Comparison of ENCODE assay signal across 27 mouse cellular contexts in the genomic region with DNA sequence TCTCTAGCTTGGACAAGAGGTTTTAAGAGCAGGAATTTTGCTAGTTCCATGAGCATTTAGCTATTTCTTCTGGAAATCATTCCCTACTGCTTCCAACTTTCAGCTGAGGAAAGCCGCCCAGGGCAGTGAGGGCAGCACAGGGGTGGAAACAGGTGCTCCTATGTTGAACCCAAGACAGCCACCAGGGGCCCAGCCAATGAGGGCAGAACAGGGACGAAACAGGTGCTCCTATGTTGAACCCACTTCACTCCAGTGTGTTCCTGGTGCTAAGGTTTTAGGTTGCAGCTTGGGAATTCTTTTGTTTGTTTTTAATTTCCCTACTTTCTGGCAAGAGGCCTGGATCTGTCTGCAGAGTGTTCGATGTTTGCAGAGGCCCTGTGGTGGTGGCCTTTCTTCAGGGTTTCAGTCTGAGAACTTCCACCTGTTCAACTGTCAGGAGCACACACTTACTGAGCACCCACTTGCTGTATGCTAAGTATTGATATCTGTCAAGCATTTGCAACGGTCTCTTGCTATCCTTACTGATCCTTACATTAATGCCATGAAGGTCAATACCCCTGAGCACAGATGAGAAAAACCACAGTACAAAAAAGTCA.
DNase-seq lines count a peak whose midpoint lies in the region; ATAC-seq and TF ChIP-seq lines count a peak whose summit lies in the region.
"Had no signal": no experiment of that assay in that cellular context is flagged by ENCODE, and none has a peak within 500 bp of the region (broad histone marks: within the 10 kb centered on the region; RNA-seq: fewer than 3 reads in every experiment).

No protein-coding gene starts in this region.

- no peaks in the 10 kb centered on the region for H3K27me3 ChIP-seq in kidney, embryonic 14.5 days (ENCODE audit: control insufficient read depth, insufficient read depth, low read length)
- H3K27me3 ChIP-seq in liver, adult 2 months (ENCODE audit: control insufficient read depth, insufficient read depth, low read length), result no peaks in the 10 kb centered on the region
- no peaks in the 10 kb centered on the region for H3K27me3 ChIP-seq in liver, embryonic 12.5 days (replicated peaks)
- H3K27me3 ChIP-seq: forebrain, embryonic 13.5 days; heart, embryonic 15.5 days; neural tube, embryonic 13.5 days had no signal

- H3K9ac ChIP-seq in kidney, embryonic 14.5 days (ENCODE audit: low read depth, low read length), result no peak overlapping the region
- H3K9ac ChIP-seq in liver, adult 2 months (ENCODE audit: low read depth, low read length), result no peak overlapping the region
- no peak overlapping the region for H3K9ac ChIP-seq in liver, embryonic 12.5 days
- H3K9ac ChIP-seq: forebrain, embryonic 13.5 days; heart, embryonic 15.5 days; liver, postnatal 0 days; neural tube, embryonic 13.5 days had no signal

- no peak overlapping the region for H3K4me3 ChIP-seq in kidney, embryonic 14.5 days (ENCODE audit: low read length)
- no peak overlapping the region for H3K4me3 ChIP-seq in liver, adult 2 months (ENCODE audit: insufficient read depth, low read depth, low read length)
- H3K4me3 ChIP-seq in liver, embryonic 12.5 days, result no peak overlapping the region
- H3K4me3 ChIP-seq: forebrain, embryonic 13.5 days; heart, embryonic 10.5 days; heart, embryonic 15.5 days; neural tube, embryonic 13.5 days had no signal

- no peak for DNase-seq in kidney, postnatal 36 days
- peak; percentile 27 for DNase-seq in liver, adult 2 months (ENCODE audit: extremely low read depth, low read depth, low spot score)
- peak; percentile 21 for DNase-seq in lung, postnatal 36 days
- no peak for DNase-seq in lung, adult 18-20 months
- no peak for DNase-seq in spleen, adult 12 weeks (ENCODE audit: low spot score)
- DNase-seq: adrenal gland, adult 2 months; adrenal gland, postnatal 36 days; B cell, adult 2 months; cerebellum, adult 18-20 months; cerebellum, postnatal 10 days; gastrocnemius, postnatal 10 days; kidney, adult 18-20 months; layer of hippocampus, adult 9-11 months; liver, postnatal 0 days; right cerebral cortex, postnatal 4 days; thymus, adult 2 months; thymus, postnatal 36 days had no signal

- H3K4me1 ChIP-seq in kidney, embryonic 14.5 days (ENCODE audit: control insufficient read depth, insufficient read depth, low read length), result 0 out of 2 replicates have a peak, but pooled peaks cover 6% of the 10 kb centered on the region
- H3K4me1 ChIP-seq in liver, adult 2 months (ENCODE audit: control insufficient read depth, insufficient read depth, low read length), result peaks cover 2% of the 10 kb centered on the region; the same call in 1 of the 2 replicates
- no peaks in the 10 kb centered on the region for H3K4me1 ChIP-seq in liver, embryonic 12.5 days
- H3K4me1 ChIP-seq: forebrain, embryonic 13.5 days; neural tube, embryonic 13.5 days had no signal

- H3K79me2 ChIP-seq in liver, adult 2 months (ENCODE audit: control insufficient read depth, insufficient read depth, low read length), result no peaks in the 10 kb centered on the region

- H3K4me2 ChIP-seq in kidney, embryonic 14.5 days (replicated peaks; ENCODE audit: low read depth, low read length), result no peak overlapping the region
- H3K4me2 ChIP-seq in liver, embryonic 12.5 days, result no peak overlapping the region
- H3K4me2 ChIP-seq: forebrain, embryonic 13.5 days; heart, embryonic 15.5 days; liver, embryonic 11.5 days; midbrain, embryonic 11.5 days; neural tube, embryonic 13.5 days had no signal

- no peak overlapping the region for H3K27ac ChIP-seq in kidney, embryonic 14.5 days (ENCODE audit: low read depth, low read length)
- no peak overlapping the region for H3K27ac ChIP-seq in liver, adult 2 months (replicated peaks; ENCODE audit: insufficient read depth, low read depth, low read length)
- H3K27ac ChIP-seq in liver, embryonic 12.5 days, result no peak overlapping the region
- H3K27ac ChIP-seq: forebrain, embryonic 13.5 days; heart, embryonic 10.5 days; heart, embryonic 15.5 days; hindbrain, postnatal 0 days; neural tube, embryonic 13.5 days had no signal

- 42% methylated on average over 4 of the region's 4 CpGs for WGBS in kidney, embryonic 14.5 days
- 59% methylated on average over 4 of the region's 4 CpGs for WGBS in liver, adult 2 months
- WGBS in liver, embryonic 12.5 days (ENCODE audit: insufficient replicate concordance), result 57% methylated on average over 4 of the region's 4 CpGs

- TF ChIP-seq POLR2A in liver, adult 2 months (IDR thresholded peaks at IDR 0.05; ENCODE audit: extremely low read depth, insufficient read depth, low read length), result no peak

- H3K9me3 ChIP-seq in kidney, embryonic 14.5 days (ENCODE audit: control insufficient read depth, low read length), result no peaks in the 10 kb centered on the region
- H3K9me3 ChIP-seq in liver, embryonic 12.5 days (replicated peaks), result no peaks in the 10 kb centered on the region
- H3K9me3 ChIP-seq: heart, embryonic 10.5 days; heart, embryonic 15.5 days; neural tube, embryonic 13.5 days had no signal

- ATAC-seq in kidney, embryonic 14.5 days (ENCODE audit: low FRiP score, low TSS enrichment), result peak; percentile 60; the same call in 1 of the 2 replicates
- ATAC-seq in liver, embryonic 12.5 days, result no peak
- ATAC-seq: forebrain, embryonic 13.5 days; hindbrain, postnatal 0 days; liver, postnatal 0 days; midbrain, embryonic 16.5 days had no signal

- H3K36me3 ChIP-seq in kidney, embryonic 14.5 days (ENCODE audit: control insufficient read depth, insufficient read depth, low read length), result no peaks in the 10 kb centered on the region
- no peaks in the 10 kb centered on the region for H3K36me3 ChIP-seq in liver, adult 2 months (ENCODE audit: control insufficient read depth, insufficient read depth, low read length)
- H3K36me3 ChIP-seq in liver, embryonic 12.5 days, result no peaks in the 10 kb centered on the region
- H3K36me3 ChIP-seq: heart, embryonic 10.5 days; heart, embryonic 15.5 days; neural tube, embryonic 13.5 days had no signal

- TF ChIP-seq CTCF in liver, adult 2 months (IDR thresholded peaks at IDR 0.05; ENCODE audit: low read depth, low read length), result no peak

Comparison
In these comparisons a context has a peak if more than half of its experiments do, and no peak if none do; other contexts are left out.
1. DNase-seq: peak in liver, adult 2 months (single experiment) and lung, postnatal 36 days (single experiment); none in kidney, postnatal 36 days (0 of 2), lung, adult 18-20 months (0 of 2) and spleen, adult 12 weeks (single experiment).